Mouse (Mus musculus) MEL (cell line): Measurements from ENCODE around the gene Rpl36-ps4. TPM values are rescaled to one million over a fixed set of nuclear protein-coding genes. Genes with fewer than 3 reads are reported as not detected.

Source experiments
- DNase-seq: peaks from one replicate; pipeline ENCODE4 v3.0.0; 2011; ENCODE audit warnings: low read depth, low spot score
- H3K27ac ChIP-seq: 2 replicates; pipeline ENCODE4 v1.5.1; 2012; ENCODE audit warnings: low read depth, mild to moderate bottlenecking, control low read depth, low read length, moderate library complexity; ENCODE audit not compliant: control insufficient read depth
- H3K27me3 ChIP-seq, 2 experiments: fragments of 150-350 bp in 1 of 2; sonication (generic) in 1 of 2; 2 replicates each; pipeline ENCODE4 v1.6.1; 2012; ENCODE audit warnings: low read length in 2 of 2, mild to moderate bottlenecking in 2 of 2, improper control_type of control experiment in 1 of 2, moderate library complexity in 1 of 2; ENCODE audit not compliant: insufficient read depth in 2 of 2, control insufficient read depth in 1 of 2
- H3K36me3 ChIP-seq, 2 experiments: 2 replicates each; pipeline ENCODE4 v1.6.1; 2012 to 2014; ENCODE audit warnings: low read length in 2 of 2, improper control_type of control experiment in 1 of 2, inconsistent platforms in 1 of 2, mild to moderate bottlenecking in 1 of 2; ENCODE audit not compliant: insufficient read depth in 2 of 2, control insufficient read depth in 1 of 2
- H3K4me1 ChIP-seq, 2 experiments: fragments of 150-350 bp in 1 of 2; sonication (generic) in 1 of 2; 2 replicates each; pipeline ENCODE4 v1.6.1; 2012; ENCODE audit warnings: low read length in 2 of 2, improper control_type of control experiment in 1 of 2, mild to moderate bottlenecking in 1 of 2; ENCODE audit not compliant: insufficient read depth in 2 of 2, control insufficient read depth in 1 of 2
- H3K4me3 ChIP-seq, 2 experiments: fragments of 150-350 bp in 1 of 2; sonication (generic) in 1 of 2; 2 replicates each; pipeline ENCODE4 v1.5.1; 2012; ENCODE audit warnings: low read depth in 2 of 2, low read length in 2 of 2, mild to moderate bottlenecking in 2 of 2, moderate library complexity in 2 of 2, control low read depth in 1 of 2, improper control_type of control experiment in 1 of 2; ENCODE audit not compliant: control insufficient read depth in 1 of 2, insufficient read depth in 1 of 2
- H3K79me2 ChIP-seq: 2 replicates; pipeline ENCODE4 v1.6.1; 2012; ENCODE audit warnings: mild to moderate bottlenecking, low read length, moderate library complexity; ENCODE audit not compliant: control insufficient read depth, poor library complexity, insufficient read depth
- H3K9ac ChIP-seq: 2 replicates; pipeline ENCODE4 v1.6.1; 2012; ENCODE audit warnings: low read depth, mild to moderate bottlenecking, control low read depth, low read length, moderate library complexity; ENCODE audit not compliant: control insufficient read depth, poor library complexity, severe bottlenecking
- H3K9me3 ChIP-seq: fragments of 150-350 bp; sonication (generic); replicated peaks from 2 replicates; pipeline ENCODE4 v1.6.1; 2012; ENCODE audit warnings: mild to moderate bottlenecking, low read length, improper control_type of control experiment, moderate library complexity; ENCODE audit not compliant: insufficient read depth
- BHLHE40 ChIP-seq: IDR thresholded peaks from 2 replicates; pipeline ENCODE4 v1.6.1; 2012; ENCODE audit warnings: low read depth, mild to moderate bottlenecking, inconsistent platforms, low read length, improper control_type of control experiment, borderline replicate concordance
- CTCF ChIP-seq, 3 experiments: IDR thresholded peaks in 2 of 3; conservative IDR thresholded peaks in 1 of 3; 2 replicates each; pipeline ENCODE4 v1.5.1; 2011 to 2012; ENCODE audit warnings: low read length in 3 of 3, low read depth in 2 of 3, mild to moderate bottlenecking in 2 of 3, improper control_type of control experiment in 1 of 3, inconsistent platforms in 1 of 3, mixed read lengths in 1 of 3, moderate library complexity in 1 of 3; ENCODE audit not compliant: control insufficient read depth in 1 of 3, insufficient read depth in 1 of 3, poor library complexity in 1 of 3, severe bottlenecking in 1 of 3
- EP300 ChIP-seq, 2 experiments: IDR thresholded peaks; 2 replicates each; pipeline ENCODE4 v1.6.1; 2011; ENCODE audit warnings: improper control_type of control experiment in 2 of 2, low read length in 2 of 2, low read depth in 1 of 2, mild to moderate bottlenecking in 1 of 2
- JUND ChIP-seq: IDR thresholded peaks from 2 replicates; pipeline ENCODE4 v1.6.1; 2011; ENCODE audit warnings: low read depth, mild to moderate bottlenecking, improper control_type of control experiment, low read length
- MAX ChIP-seq: IDR thresholded peaks from 2 replicates; pipeline ENCODE4 v1.6.1; 2011; ENCODE audit warnings: low read length, improper control_type of control experiment
- MAZ ChIP-seq: IDR thresholded peaks from 2 replicates; pipeline ENCODE4 v1.6.1; 2012; ENCODE audit warnings: low read depth, mild to moderate bottlenecking, inconsistent platforms, low read length, improper control_type of control experiment
- MXI1 ChIP-seq: IDR thresholded peaks from 2 replicates; pipeline ENCODE4 v1.6.1; 2011; ENCODE audit warnings: mild to moderate bottlenecking, low read depth, low read length, improper control_type of control experiment
- NRF1 ChIP-seq: IDR thresholded peaks from 2 replicates; pipeline ENCODE4 v1.6.1; 2014; ENCODE audit warnings: low read depth, mild to moderate bottlenecking, inconsistent platforms, low read length, improper control_type of control experiment, moderate library complexity; ENCODE audit not compliant: poor library complexity, insufficient read depth, severe bottlenecking
- POLR2A ChIP-seq, 2 experiments: IDR thresholded peaks; 2 replicates each; pipeline ENCODE4 v1.6.1; 2011 to 2012; ENCODE audit warnings: low read length in 2 of 2, mild to moderate bottlenecking in 2 of 2, control low read depth in 1 of 2, improper control_type of control experiment in 1 of 2, low read depth in 1 of 2, moderate library complexity in 1 of 2; ENCODE audit not compliant: control insufficient read depth in 1 of 2, insufficient read depth in 1 of 2, poor library complexity in 1 of 2
- POLR2AphosphoS5 ChIP-seq: IDR thresholded peaks from 2 replicates; pipeline ENCODE4 v1.6.1; 2012; ENCODE audit warnings: low read depth, borderline replicate concordance, mild to moderate bottlenecking, inconsistent platforms, low read length, moderate library complexity, mixed read lengths
- RCOR1 ChIP-seq: IDR thresholded peaks from 2 replicates; pipeline ENCODE4 v1.6.1; 2012; ENCODE audit warnings: low read depth, mild to moderate bottlenecking, inconsistent platforms, low read length, improper control_type of control experiment
- SIN3A ChIP-seq: IDR thresholded peaks from 2 replicates; pipeline ENCODE4 v1.6.1; 2012; ENCODE audit warnings: low read length, improper control_type of control experiment, inconsistent platforms
- TAL1 ChIP-seq: IDR thresholded peaks from 2 replicates; pipeline ENCODE4 v1.6.1; 2012; ENCODE audit warnings: mild to moderate bottlenecking, inconsistent platforms, low read length, moderate library complexity, mixed read lengths
- TCF12 ChIP-seq: IDR thresholded peaks from 2 replicates; pipeline ENCODE4 v1.6.1; 2014; ENCODE audit warnings: low read depth, mild to moderate bottlenecking, inconsistent platforms, low read length, improper control_type of control experiment, moderate library complexity
- USF2 ChIP-seq, 2 experiments: IDR thresholded peaks; 2 replicates each; pipeline ENCODE4 v1.6.1; 2011 to 2012; ENCODE audit warnings: improper control_type of control experiment in 2 of 2, low read length in 2 of 2, borderline replicate concordance in 1 of 2, inconsistent platforms in 1 of 2, low read depth in 1 of 2, mild to moderate bottlenecking in 1 of 2; ENCODE audit not compliant: insufficient read depth in 1 of 2
- ZKSCAN1 ChIP-seq: IDR thresholded peaks from 2 replicates; pipeline ENCODE4 v1.6.1; 2012; ENCODE audit warnings: low read depth, mild to moderate bottlenecking, inconsistent platforms, low read length, improper control_type of control experiment, moderate library complexity
- polyA plus RNA-seq, 2 experiments: library from polyadenylated mRNA; stranded (reverse) in 1 of 2; unstranded in 1 of 2; fragments of >175 nt in 1 of 2; fragments of >200 nt in 1 of 2; gene quantifications; 2 replicates each; pipeline versions ENCODE4 v1.2.1 to v1.2.4; 2012; ENCODE audit warnings: low replicate concordance in 2 of 2, low read depth in 1 of 2; ENCODE audit not compliant: insufficient read length in 2 of 2, insufficient read depth in 1 of 2, missing spikeins in 1 of 2
- total RNA-seq: library from RNA; depleted of rRNA; stranded (reverse); fragments of 300-350 nt; gene quantifications from 2 replicates; pipeline ENCODE4 v1.2.3, GENCODE M21; 2012

Gene Rpl36-ps4
- total and polyA plus RNA-seq, 3 experiments = not detected

- no peaks in the 10 kb centered on the region for H3K36me3 ChIP-seq
- no peaks in the 10 kb centered on the region for H3K27me3 ChIP-seq
- H3K27ac ChIP-seq = no peak overlapping the region
- no peak overlapping the region for H3K4me3 ChIP-seq
- no peaks in the 10 kb centered on the region for H3K9me3 ChIP-seq
- TF ChIP-seq MXI1 (no peak), RCOR1 (no peak), ZKSCAN1 (no peak), EP300 (IDR thresholded peaks at IDR 0.05; ENCODE audit: low read depth in 1 of 2, low read length in 2 of 2) (no peak), CTCF (IDR thresholded peaks at IDR 0.05 in 2 of 3, conservative IDR thresholded peaks at IDR 0.05 in 1 of 3; ENCODE audit: control insufficient read depth in 1 of 3, insufficient read depth in 1 of 3, low read depth in 2 of 3, low read length in 3 of 3, poor library complexity in 1 of 3, severe bottlenecking in 1 of 3) (no peak), TCF12 (no peak), SIN3A (no peak), POLR2AphosphoS5 (no peak), USF2 (IDR thresholded peaks at IDR 0.05; ENCODE audit: borderline replicate concordance in 1 of 2, insufficient read depth in 1 of 2, low read depth in 1 of 2, low read length in 2 of 2) (no peak), BHLHE40 (no peak), POLR2A (IDR thresholded peaks at IDR 0.05; ENCODE audit: control insufficient read depth in 1 of 2, insufficient read depth in 1 of 2, low read depth in 1 of 2, low read length in 2 of 2, poor library complexity in 1 of 2) (no peak), MAZ (no peak), JUND (no peak), MAX (no peak), NRF1 (no peak), TAL1 (no peak)
- H3K79me2 ChIP-seq = no peaks in the 10 kb centered on the region
- no peak overlapping the region for H3K9ac ChIP-seq
- H3K4me1 ChIP-seq = no peaks in the 10 kb centered on the region
- DNase-seq = no peak
Observed at GRCm38 (mm10) chr17:87897175-87897574, 23.6 kb upstream of the Rpl36-ps4 start.

GRCm38 (mm10) chr17:87900677-87901076 is 20.1 kb upstream of the Rpl36-ps4 start:
- H3K27me3 ChIP-seq = no peaks in the 10 kb centered on the region
- no peaks in the 10 kb centered on the region for H3K4me1 ChIP-seq
- no peaks in the 10 kb centered on the region for H3K36me3 ChIP-seq
- no peak for DNase-seq
- H3K27ac ChIP-seq = no peak overlapping the region
- TF ChIP-seq BHLHE40 (no peak), EP300 (IDR thresholded peaks at IDR 0.05; ENCODE audit: low read depth in 1 of 2, low read length in 2 of 2) (no peak)
- no peak overlapping the region for H3K9ac ChIP-seq
- no peaks in the 10 kb centered on the region for H3K79me2 ChIP-seq
- no peaks in the 10 kb centered on the region for H3K9me3 ChIP-seq
- H3K4me3 ChIP-seq = no peak overlapping the region
